Mouse (Mus musculus) heart, embryonic 13.5 days (tissue): Measurements from ENCODE around the gene Plekhg4. TPM values are rescaled to one million over a fixed set of nuclear protein-coding genes. Genes with fewer than 3 reads are reported as not detected.

Experiments
- ATAC-seq: fragments of 200-750 bp; cut with Nextera tagmentation; 2 replicates; pipeline ENCODE4 v1.8.0; 2017; ENCODE audit warnings: moderate TSS enrichment; ENCODE audit not compliant: insufficient number of reproducible peaks, low FRiP score, low TSS enrichment; ENCODE audit errors: extremely low read depth
- H3K27ac ChIP-seq: fragments of 300-500 bp; sonication (generic); replicated peaks from 2 replicates; pipeline ENCODE4 v1.5.1; 2015; ENCODE audit warnings: moderate library complexity, mild to moderate bottlenecking, inconsistent platforms
- H3K27me3 ChIP-seq: fragments of 300-500 bp; sonication (generic); replicated peaks from 2 replicates; pipeline ENCODE4 v1.6.1; 2015; ENCODE audit warnings: mild to moderate bottlenecking, inconsistent platforms
- H3K36me3 ChIP-seq: fragments of 300-500 bp; sonication (generic); 2 replicates; pipeline ENCODE4 v1.6.1; 2015; ENCODE audit warnings: mild to moderate bottlenecking, inconsistent platforms
- H3K4me1 ChIP-seq: fragments of 300-500 bp; sonication (generic); 2 replicates; pipeline ENCODE4 v1.6.1; 2015; ENCODE audit warnings: inconsistent platforms
- H3K4me2 ChIP-seq: fragments of 300-500 bp; sonication (generic); 2 replicates; pipeline ENCODE4 v1.6.1; 2015; ENCODE audit warnings: inconsistent platforms, mild to moderate bottlenecking, moderate library complexity
- H3K4me3 ChIP-seq: fragments of 300-500 bp; sonication (generic); 2 replicates; pipeline ENCODE4 v1.5.1; 2015; ENCODE audit warnings: moderate library complexity, mild to moderate bottlenecking, inconsistent platforms
- H3K9ac ChIP-seq: fragments of 300-500 bp; sonication (generic); 2 replicates; pipeline ENCODE4 v1.6.1; 2015; ENCODE audit warnings: inconsistent platforms, mild to moderate bottlenecking, moderate library complexity
- H3K9me3 ChIP-seq: fragments of 300-500 bp; sonication (generic); 2 replicates; pipeline ENCODE4 v1.6.1; 2016; ENCODE audit warnings: inconsistent platforms
- WGBS: fragments of 180-500 bp; shearing (Covaris S2); methylation state at CpG from one replicate; pipeline ENCODE4 v1.1.7; 2015; ENCODE audit warnings: mixed read lengths; 5-methylcytosine and 5-hydroxymethylcytosine counted together
- polyA plus RNA-seq: library from polyadenylated mRNA; unstranded; fragments of >200 nt; fragmentation: Nextera tagmentation; extraction: Ambion mirVana; gene quantifications from 2 replicates; pipeline ENCODE4 v1.2.1, GENCODE M21; 2015

Plekhg4 gene
- polyA plus RNA-seq, 1 experiment from 2014 or later = 0.23 TPM

GRCm38 (mm10) chr8:105353583-105354135 is 19.4 kb upstream of the Plekhg4 start:
- ATAC-seq = no peak
- H3K4me2 ChIP-seq = no peak overlapping the region
- H3K4me3 ChIP-seq = no peak overlapping the region
- WGBS = 67% methylated on average over 8 of the region's 8 CpGs
- no peak overlapping the region for H3K27ac ChIP-seq
- no peak overlapping the region; the same call in 1 of the 2 replicates for H3K9ac ChIP-seq
- peaks cover 7% of the 10 kb centered on the region for H3K36me3 ChIP-seq
- peaks cover 23% of the 10 kb centered on the region for H3K27me3 ChIP-seq
- no peaks in the 10 kb centered on the region for H3K9me3 ChIP-seq
- peaks cover 30% of the 10 kb centered on the region for H3K4me1 ChIP-seq

GRCm38 (mm10) chr8:105354549-105354948 is 18.5 kb upstream of the Plekhg4 start:
- peaks cover 7% of the 10 kb centered on the region for H3K36me3 ChIP-seq
- H3K4me3 ChIP-seq = no peak overlapping the region
- H3K27ac ChIP-seq = no peak overlapping the region
- H3K4me1 ChIP-seq = peaks cover 22% of the 10 kb centered on the region
- ATAC-seq = no peak
- peaks cover 19% of the 10 kb centered on the region for H3K27me3 ChIP-seq
- WGBS = 79% methylated on average over 4 of the region's 4 CpGs
- no peak overlapping the region for H3K4me2 ChIP-seq
- H3K9me3 ChIP-seq = no peaks in the 10 kb centered on the region
- H3K9ac ChIP-seq = no peak overlapping the region

GRCm38 (mm10) chr8:105355179-105356024 is 17.7 kb upstream of the Plekhg4 start:
- Histone ChIP-seq H3K9me3 (no peaks in the 10 kb centered on the region), H3K4me1 (peaks cover 13% of the 10 kb centered on the region), H3K27me3 (peaks cover 11% of the 10 kb centered on the region), H3K4me2 (no peak overlapping the region), H3K27ac (no peak overlapping the region), H3K9ac (no peak overlapping the region), H3K4me3 (no peak overlapping the region), H3K36me3 (peaks cover 7% of the 10 kb centered on the region)
- 63% methylated on average over 26 of the region's 26 CpGs for WGBS
- ATAC-seq = no peak

- no peak for ATAC-seq
- 76% methylated on average over 14 of the region's 14 CpGs for whole genome bisulfite sequencing
- H3K9ac ChIP-seq = no peak overlapping the region
- H3K4me1 ChIP-seq = peaks cover 11% of the 10 kb centered on the region
- H3K4me3 ChIP-seq = no peak overlapping the region
- H3K27ac ChIP-seq = no peak overlapping the region
- no peaks in the 10 kb centered on the region for H3K27me3 ChIP-seq
- peaks cover 7% of the 10 kb centered on the region for H3K36me3 ChIP-seq
- H3K4me2 ChIP-seq = no peak overlapping the region
- H3K9me3 ChIP-seq = no peaks in the 10 kb centered on the region
Observed at GRCm38 (mm10) chr8:105356681-105357080, 16.4 kb upstream of the Plekhg4 start.

- H3K4me1 ChIP-seq = peaks cover 23% of the 10 kb centered on the region
- H3K27me3 ChIP-seq = no peaks in the 10 kb centered on the region
- H3K4me3 ChIP-seq = no peak overlapping the region
- no peak overlapping the region for H3K27ac ChIP-seq
- ATAC-seq = no peak
- H3K4me2 ChIP-seq = no peak overlapping the region
- H3K9me3 ChIP-seq = no peaks in the 10 kb centered on the region
- WGBS = 70% methylated on average over 15 of the region's 15 CpGs
- H3K9ac ChIP-seq = no peak overlapping the region
- H3K36me3 ChIP-seq = peaks cover 7% of the 10 kb centered on the region
Observed at GRCm38 (mm10) chr8:105359208-105359607, 13.9 kb upstream of the Plekhg4 start.

- ATAC-seq = no peak
- H3K4me1 ChIP-seq = peaks cover 23% of the 10 kb centered on the region
- H3K4me3 ChIP-seq = no peak overlapping the region
- no peak overlapping the region for H3K27ac ChIP-seq
- H3K9ac ChIP-seq = no peak overlapping the region
- H3K36me3 ChIP-seq = peaks cover 7% of the 10 kb centered on the region
- H3K27me3 ChIP-seq = no peaks in the 10 kb centered on the region
- WGBS = 48% methylated on average over 4 of the region's 4 CpGs
- H3K4me2 ChIP-seq = no peak overlapping the region
- H3K9me3 ChIP-seq = no peaks in the 10 kb centered on the region
Observed at GRCm38 (mm10) chr8:105359646-105360045, 13.4 kb upstream of the Plekhg4 start.

- H3K36me3 ChIP-seq = peaks cover 4% of the 10 kb centered on the region; the same call in 1 of the 2 replicates
- WGBS = 59% methylated on average over 12 of the region's 12 CpGs
- peak overlapping the region; percentile 48; the same call in 1 of the 2 replicates for H3K27ac ChIP-seq
- no peaks in the 10 kb centered on the region for H3K9me3 ChIP-seq
- no peak overlapping the region; the same call in 1 of the 2 replicates for H3K4me2 ChIP-seq
- H3K9ac ChIP-seq = no peak overlapping the region
- no peaks in the 10 kb centered on the region for H3K27me3 ChIP-seq
- H3K4me3 ChIP-seq = no peak overlapping the region
- peak; percentile 14; the same call in 1 of the 2 replicates for ATAC-seq
- H3K4me1 ChIP-seq = peaks cover 17% of the 10 kb centered on the region
Observed at GRCm38 (mm10) chr8:105361751-105362702, 11.0 kb upstream of the Plekhg4 start.

GRCm38 (mm10) chr8:105367107-105367506 is 6.0 kb upstream of the Plekhg4 start:
- Histone ChIP-seq H3K9me3 (no peaks in the 10 kb centered on the region), H3K27ac (no peak overlapping the region), H3K36me3 (no peaks in the 10 kb centered on the region), H3K27me3 (peaks cover 12% of the 10 kb centered on the region; the same call in 1 of the 2 replicates), H3K9ac (no peak overlapping the region), H3K4me3 (no peak overlapping the region), H3K4me2 (no peak overlapping the region), H3K4me1 (peaks cover 19% of the 10 kb centered on the region)
- whole genome bisulfite sequencing = 65% methylated on average over 2 of the region's 2 CpGs
- ATAC-seq = no peak

- Histone ChIP-seq H3K36me3 (no peaks in the 10 kb centered on the region), H3K27me3 (peaks cover 48% of the 10 kb centered on the region; the same call in 1 of the 2 replicates), H3K4me3 (no peak overlapping the region), H3K4me1 (peaks cover 15% of the 10 kb centered on the region), H3K9me3 (no peaks in the 10 kb centered on the region), H3K4me2 (no peak overlapping the region), H3K27ac (no peak overlapping the region), H3K9ac (no peak overlapping the region)
- ATAC-seq = no peak
- 72% methylated on average over 9 of the region's 9 CpGs for WGBS
Observed at GRCm38 (mm10) chr8:105372473-105372872, 601 bp upstream of the Plekhg4 start.

- H3K4me2 ChIP-seq = peak overlapping the region; percentile 68
- H3K27ac ChIP-seq = no peak overlapping the region
- no peaks in the 10 kb centered on the region for H3K36me3 ChIP-seq
- peaks cover 22% of the 10 kb centered on the region for H3K4me1 ChIP-seq
- H3K4me3 ChIP-seq = peak overlapping the region; percentile 42
- peak overlapping the region; percentile 41; the same call in 1 of the 2 replicates for H3K9ac ChIP-seq
- no peaks in the 10 kb centered on the region for H3K9me3 ChIP-seq
- ATAC-seq = no peak
- 21% methylated on average over 33 of the region's 33 CpGs for WGBS
- H3K27me3 ChIP-seq = peaks cover 45% of the 10 kb centered on the region
Observed at GRCm38 (mm10) chr8:105374513-105374966, 1.5 kb downstream of the Plekhg4 start.

GRCm38 (mm10) chr8:105378673-105379072 is 5.6 kb downstream of the Plekhg4 start:
- 28% methylated on average over 19 of the region's 19 CpGs for WGBS

More at GRCm38 (mm10) chr8:105378673-105379072, 5.6 kb downstream of the Plekhg4 start:
- Histone ChIP-seq H3K4me1 (peaks cover 20% of the 10 kb centered on the region), H3K4me3 (no peak overlapping the region), H3K36me3 (no peaks in the 10 kb centered on the region), H3K4me2 (peak overlapping the region; percentile 37), H3K9ac (peak overlapping the region; percentile 33; the same call in 1 of the 2 replicates), H3K9me3 (no peaks in the 10 kb centered on the region), H3K27me3 (peaks cover 45% of the 10 kb centered on the region), H3K27ac (no peak overlapping the region)
- no peak for ATAC-seq
